ENCODE assay signal across 10 mouse cellular contexts in the genomic region with DNA sequence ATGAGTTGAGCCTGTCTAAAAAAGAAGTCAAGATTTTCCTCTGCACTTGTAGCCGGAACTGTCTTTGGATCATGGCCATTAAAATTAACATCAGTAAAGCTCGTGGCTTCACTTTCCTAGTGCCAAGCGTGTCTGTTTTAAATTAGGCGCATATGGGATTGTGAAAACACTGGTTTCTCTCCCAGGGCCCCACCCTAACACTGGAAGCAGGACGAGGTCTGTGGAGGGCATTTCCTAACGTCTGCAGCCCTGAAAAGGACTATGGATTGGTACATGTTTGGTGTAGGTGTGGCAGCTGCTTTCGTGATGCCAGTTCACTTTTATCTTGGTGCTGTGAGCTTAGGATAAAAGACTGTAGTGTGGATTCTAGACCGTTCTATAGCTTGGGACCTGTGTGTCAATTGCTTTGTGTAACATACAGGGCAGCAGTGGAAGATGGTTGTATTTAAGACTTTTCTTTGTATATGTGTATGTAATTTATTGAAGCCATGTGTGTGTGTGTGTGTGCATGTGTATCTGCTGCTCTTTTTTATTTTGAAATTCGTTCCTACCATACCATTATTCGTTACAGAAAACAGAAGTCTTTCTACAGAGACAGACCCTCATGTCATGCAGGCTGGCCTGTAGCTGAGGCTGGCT. TPM values are rescaled to one million over a fixed set of nuclear protein-coding genes. Genes with fewer than 3 reads are reported as not detected.
A peak's percentile ranks its signal among the peaks of the same experiment; 100 is the strongest.
DNase-seq lines count a peak whose midpoint lies in the region; ATAC-seq and TF ChIP-seq lines count a peak whose summit lies in the region.
"Had no signal": no experiment of that assay in that cellular context is flagged by ENCODE, and none has a peak within 500 bp of the region (broad histone marks: within the 10 kb centered on the region; RNA-seq: fewer than 3 reads in every experiment).

No protein-coding gene starts in this region.

- H3K36me3 ChIP-seq in limb, embryonic 15.5 days, result peaks cover 6% of the 10 kb centered on the region
- H3K36me3 ChIP-seq: neural tube, embryonic 15.5 days had no signal

- H3K4me3 ChIP-seq in layer of hippocampus, adult 2 months, result no peak overlapping the region
- H3K4me3 ChIP-seq in limb, embryonic 15.5 days, result no peak overlapping the region
- H3K4me3 ChIP-seq: neural tube, embryonic 15.5 days had no signal

- no peak for TF ChIP-seq CTCF in layer of hippocampus, adult 2 months (conservative IDR thresholded peaks at IDR 0.05)

- peaks cover 44% of the 10 kb centered on the region for H3K4me1 ChIP-seq in limb, embryonic 15.5 days

- H3K27ac ChIP-seq in layer of hippocampus, adult 2 months, result peak overlapping the region; percentile 23; the same call in 1 of the 2 replicates
- peak overlapping the region; percentile 84 for H3K27ac ChIP-seq in limb, embryonic 15.5 days
- H3K27ac ChIP-seq: neural tube, embryonic 15.5 days had no signal

- WGBS in limb, embryonic 15.5 days, result 15% methylated on average over 10 of the region's 10 CpGs

- H3K9me3 ChIP-seq in limb, embryonic 15.5 days, result no peaks in the 10 kb centered on the region
- H3K9me3 ChIP-seq: neural tube, embryonic 15.5 days had no signal

- H3K4me2 ChIP-seq in limb, embryonic 15.5 days, result peak overlapping the region; percentile 22; the same call in 1 of the 2 replicates

- no peak overlapping the region for H3K9ac ChIP-seq in limb, embryonic 15.5 days
- H3K9ac ChIP-seq: liver, postnatal 0 days; neural tube, embryonic 15.5 days had no signal

- H3K27me3 ChIP-seq in limb, embryonic 15.5 days, result no peaks in the 10 kb centered on the region
- H3K27me3 ChIP-seq: neural tube, embryonic 15.5 days had no signal

- peak; percentile 14 for DNase-seq in adrenal gland, postnatal 10 days
- no peak for DNase-seq in adrenal gland, postnatal 4 days (ENCODE audit: low spot score in 2 of 2)
- no peak for DNase-seq in layer of hippocampus, adult 2 months (ENCODE audit: low spot score in 2 of 2)
- DNase-seq in layer of hippocampus, adult 11-12 months (ENCODE audit: low spot score), result no peak
- DNase-seq in fibroblast of lung, adult 2 months (ENCODE audit: low read depth), result peak; percentile 82
- DNase-seq in kidney, adult 8-10 months, result no peak
- DNase-seq: liver, postnatal 0 days had no signal

- no peak for ATAC-seq in limb, embryonic 15.5 days (ENCODE audit: insufficient number of reproducible peaks, low FRiP score, low TSS enrichment, low read depth)
- no peak for ATAC-seq in erythroblast, adult 5-6 weeks (replicated peaks; ENCODE audit: low FRiP score, poor library complexity, severe bottlenecking)
- ATAC-seq: liver, postnatal 0 days had no signal

RNA-seq across cellular contexts. Expression of a gene that starts 13.0 kb away (rescaled TPM):
- total RNA-seq in adrenal gland, postnatal 10 days (2021), result 100 to 1,000 TPM in 1 of 2 experiments, 10 to 100 TPM in 1; 95.8 to 111 TPM
- 100 to 1,000 TPM in 1 of 2 experiments, 10 to 100 TPM in 1; 99.1 to 109 TPM for total RNA-seq in adrenal gland, postnatal 4 days (2021)
- total RNA-seq in layer of hippocampus, adult 2 months (2021), result 10 to 100 TPM; 76.4 to 84.6 TPM
- 79.5 and 79.7 TPM in 2 replicates for polyA plus RNA-seq in limb, embryonic 15.5 days (2015; fragmentation: Nextera tagmentation; extraction: Ambion mirVana)
- total RNA-seq in erythroblast, adult 5-6 weeks (2015; ENCODE audit: low replicate concordance), result 11.5 and 13.6 TPM in 2 replicates
- 6.0 and 8.3 TPM in 2 replicates for total RNA-seq in erythroblast, adult 5-6 weeks (2017; ENCODE audit: low replicate concordance)

Comparison
In these comparisons a context has a peak if more than half of its experiments do, and no peak if none do; other contexts are left out.
1. DNase-seq: peak in adrenal gland, postnatal 10 days (single experiment) and fibroblast of lung, adult 2 months (single experiment); none in adrenal gland, postnatal 4 days (0 of 2), layer of hippocampus, adult 2 months (0 of 2), layer of hippocampus, adult 11-12 months (single experiment) and kidney, adult 8-10 months (0 of 2).
2. RNA of a gene that starts 13.0 kb away (total RNA-seq): 95.8 to 111 TPM in adrenal gland, postnatal 10 days, 99.1 to 109 TPM in adrenal gland, postnatal 4 days and 76.4 to 84.6 TPM in layer of hippocampus, adult 2 months; 6.0 to 13.6 TPM in erythroblast, adult 5-6 weeks; every median in the first group is over 4 times any median in the second.